Mouse (Mus musculus) cerebellum, postnatal 25 days (tissue): ENCODE measurements at regions not wholly inside any gene's neighbourhood (a gene's known extent, or its start where the extent isn't known, plus 50 kb on each side); places are given as distances from the start of the nearest gene placed in this dataset.

Experiments
- DNase-seq, 2 experiments: peaks; one replicate each; pipeline ENCODE4 v3.0.0; 2021; ENCODE audit warnings: mixed read lengths in 2 of 2

GRCm38 (mm10) chr9:6608428-6609283 lies 339.0 kb upstream of the Ddi1 start:
- no peak for DNase-seq
